Mouse (Mus musculus): Measurements from ENCODE around the gene Rmdn2.
A peak's percentile ranks its signal among the peaks of the same experiment; 100 is the strongest.

The Rmdn2 gene

DNA sequence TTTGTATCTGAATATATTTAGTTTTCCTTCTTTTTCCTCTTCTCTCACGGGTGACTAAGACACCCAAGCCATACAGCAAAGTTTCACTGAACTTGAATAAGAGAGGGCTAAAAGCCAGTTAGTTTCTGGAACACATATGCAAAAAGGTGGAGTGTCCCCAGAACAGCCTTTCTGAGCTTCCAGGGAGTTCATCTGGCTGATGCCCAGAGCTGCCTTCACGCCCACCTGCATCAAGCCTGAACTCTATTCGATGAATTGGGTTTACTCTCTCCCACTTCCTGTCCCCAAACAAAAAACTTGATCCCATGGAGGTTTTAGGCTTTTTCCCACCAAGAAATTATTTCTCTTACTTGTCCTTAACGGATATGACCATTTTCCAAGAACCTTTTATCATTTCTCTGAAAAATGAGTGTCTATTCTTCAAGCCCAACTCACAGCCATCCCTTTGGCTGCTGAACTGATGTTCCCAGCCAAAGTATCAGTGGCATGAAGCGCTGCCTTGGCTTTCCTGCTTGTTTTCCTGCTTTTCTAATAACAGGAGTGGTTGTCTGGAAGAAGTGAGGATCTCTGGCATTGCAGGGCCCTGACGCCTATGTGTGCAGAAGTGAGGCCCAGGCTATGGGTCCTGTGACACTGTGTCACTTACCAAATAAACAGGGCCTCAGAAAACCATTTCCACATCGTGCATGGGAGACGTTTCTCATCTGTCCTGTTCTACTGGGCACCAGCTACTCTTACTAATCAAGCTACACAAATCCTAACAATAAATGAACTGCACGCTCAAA lies 94.2 kb downstream of the Rmdn2 start:
- no peak for DNase-seq (ENCODE audit: low read depth, low spot score)

DNA sequence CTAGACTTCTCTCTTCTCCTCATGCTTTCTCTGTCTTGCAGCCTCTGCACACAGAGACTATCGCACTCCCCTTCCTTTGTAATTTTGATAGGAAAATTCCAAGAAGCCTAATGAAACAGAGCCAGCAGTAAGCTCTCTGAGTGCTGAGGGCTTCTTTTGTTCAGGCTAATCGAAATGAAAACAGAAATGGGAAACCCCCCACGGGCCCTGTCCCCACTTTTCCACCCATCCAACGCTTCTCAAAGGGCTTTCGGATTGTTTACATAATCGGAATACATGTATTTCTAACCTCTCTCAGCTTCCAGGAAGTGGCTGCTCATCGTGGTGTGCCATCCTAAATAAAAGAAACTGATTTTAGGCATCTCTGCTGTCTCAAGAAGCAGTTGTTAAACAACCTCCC lies 96.5 kb downstream of the Rmdn2 start:
- DNase-seq (ENCODE audit: low read depth, low spot score), result no peak

DNA sequence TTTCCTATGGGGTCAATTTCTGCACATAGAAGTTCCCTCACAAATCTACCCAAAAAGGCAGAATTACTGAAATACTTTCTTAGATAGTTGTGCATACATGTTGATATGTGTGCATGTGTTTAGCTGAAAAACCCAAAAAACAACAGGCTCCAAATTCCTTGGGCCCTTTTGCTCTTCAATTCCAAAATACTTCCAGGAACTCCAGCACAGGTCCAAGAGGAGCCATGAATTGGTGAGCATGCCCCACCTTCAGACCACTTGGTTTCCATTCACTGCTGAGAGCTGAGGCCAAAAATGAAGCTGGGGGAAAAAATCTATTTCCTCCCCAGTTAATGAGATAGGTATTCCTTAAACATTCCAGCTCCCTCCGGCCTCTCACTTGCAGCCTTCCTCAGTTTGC lies 98.1 kb downstream of the Rmdn2 start:
- no peak for DNase-seq (ENCODE audit: low read depth, low spot score)

DNA sequence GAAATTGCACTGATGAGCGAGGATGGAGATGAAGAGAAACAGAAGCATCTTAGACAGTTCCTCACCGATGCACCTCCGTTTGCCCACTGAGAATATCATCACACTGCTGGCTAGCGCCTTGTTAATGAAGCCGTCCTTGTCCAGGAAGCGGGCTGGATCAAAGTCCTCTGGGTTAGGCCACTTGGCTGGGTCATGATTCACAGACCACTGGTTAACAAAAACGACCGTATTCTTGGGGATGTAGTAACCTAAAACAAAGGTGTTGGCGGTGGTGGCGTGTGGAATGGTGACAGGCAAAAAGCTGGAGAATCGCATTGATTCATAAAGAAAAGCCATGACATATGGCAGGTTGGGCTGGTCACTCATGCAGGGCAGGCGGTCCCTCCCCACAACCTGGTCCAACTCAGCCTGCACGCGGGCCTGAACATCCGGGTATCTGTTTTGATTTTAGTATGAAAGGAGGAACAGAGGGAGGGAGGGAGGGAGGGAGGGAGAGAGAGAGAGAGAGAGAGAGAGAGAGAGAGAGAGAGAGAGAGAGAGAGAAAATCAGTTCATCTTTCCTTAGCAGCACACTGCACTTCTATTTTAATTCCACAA lies 98.7 kb downstream of the Rmdn2 start:
- DNase-seq (ENCODE audit: low read depth, low spot score), result no peak

DNA sequence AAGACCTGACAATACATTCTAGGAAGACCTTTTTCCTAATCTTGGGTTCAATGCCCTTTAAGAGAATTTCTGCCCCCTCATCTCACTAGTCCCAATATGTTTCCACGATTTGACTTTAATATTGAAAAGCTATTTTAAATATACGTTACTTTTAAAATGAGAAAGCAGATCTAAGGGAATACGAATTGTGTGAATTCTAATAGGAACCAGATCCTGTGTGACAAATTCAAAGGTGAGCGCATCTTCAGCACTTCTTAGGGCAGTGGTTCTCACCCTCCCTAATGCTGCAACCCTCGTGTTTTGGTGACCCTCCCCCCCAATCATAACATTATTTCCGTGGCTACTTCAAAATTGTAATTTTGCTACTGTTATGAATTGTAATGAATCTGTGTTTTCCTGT lies 100.3 kb downstream of the Rmdn2 start:
- no peak for DNase-seq (ENCODE audit: low read depth, low spot score)

DNA sequence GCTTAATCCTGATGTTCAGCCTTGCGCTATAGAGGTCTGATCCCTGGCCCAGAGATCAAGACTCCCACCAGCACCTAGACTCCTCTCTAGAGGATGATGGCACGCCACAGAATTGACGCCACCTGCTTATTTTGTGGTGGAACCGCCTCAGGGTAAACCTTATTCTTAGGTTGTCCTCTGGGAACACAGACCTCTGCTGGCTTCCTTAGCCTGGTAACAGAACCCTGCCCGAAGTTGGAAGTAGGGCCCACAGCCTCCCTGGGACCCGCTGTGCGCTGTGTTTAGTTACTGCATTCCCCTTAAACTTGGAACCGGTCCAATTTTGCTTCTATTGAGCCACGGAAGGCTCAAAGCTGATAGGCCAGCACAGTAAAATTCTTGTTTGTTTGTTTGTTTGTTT lies 100.9 kb downstream of the Rmdn2 start:
- no peak for DNase-seq (ENCODE audit: low read depth, low spot score)

DNA sequence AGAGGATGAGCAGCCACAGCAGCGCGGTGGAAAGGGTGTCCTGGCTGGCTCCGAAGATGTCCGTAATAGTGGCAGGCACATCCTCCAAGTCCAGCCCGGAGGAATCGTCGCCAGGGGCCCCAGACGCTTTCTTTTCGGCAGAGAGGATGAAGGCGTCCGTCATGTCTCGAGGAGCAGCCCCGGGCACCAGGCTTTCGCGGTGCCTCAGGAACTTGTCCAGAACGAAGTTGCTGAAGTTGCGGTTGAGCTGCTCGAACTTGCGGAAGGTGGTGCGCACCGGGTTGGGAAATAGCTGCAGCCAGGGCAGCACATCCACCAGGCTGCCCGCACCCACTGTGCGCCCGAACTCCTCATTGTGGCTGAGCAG lies 101.6 kb downstream of the Rmdn2 start:
- no peak for DNase-seq (ENCODE audit: low read depth, low spot score)

DNA sequence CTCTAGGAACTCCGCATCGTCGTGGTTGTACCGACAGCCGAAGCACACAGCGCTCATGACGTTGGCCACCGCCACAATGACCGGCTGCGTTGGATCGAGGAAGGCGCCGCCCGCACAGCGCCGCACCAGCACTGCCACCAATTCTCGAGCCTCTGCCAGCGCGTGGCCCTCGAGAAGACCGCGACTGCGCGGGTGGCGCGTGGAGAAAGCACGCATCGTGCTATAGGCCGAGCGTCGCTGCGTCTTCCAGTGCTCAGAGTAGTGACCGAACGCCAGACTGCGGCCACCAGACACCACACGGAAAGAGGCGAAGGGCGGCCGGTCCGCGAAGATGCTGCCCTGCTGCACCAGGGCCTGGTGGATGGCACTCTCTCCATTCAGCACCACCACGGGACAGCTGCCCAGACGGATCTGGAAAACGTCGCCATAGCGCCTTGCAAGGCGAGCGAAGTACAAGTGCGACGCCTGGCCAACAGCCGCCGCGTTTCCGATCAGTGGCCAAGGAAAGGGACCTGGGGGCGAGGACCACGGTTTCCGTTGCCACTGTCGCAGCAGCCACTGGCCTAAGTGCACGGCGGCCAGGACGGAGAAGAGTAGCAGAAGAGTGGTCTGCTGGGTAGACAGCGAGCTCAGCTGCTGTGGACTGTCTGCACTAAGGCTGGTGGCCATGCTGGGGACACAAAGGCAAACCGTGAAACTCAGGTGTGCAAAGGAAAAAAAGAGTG lies 102.1 kb downstream of the Rmdn2 start:
- DNase-seq (ENCODE audit: low read depth, low spot score), result no peak

DNA sequence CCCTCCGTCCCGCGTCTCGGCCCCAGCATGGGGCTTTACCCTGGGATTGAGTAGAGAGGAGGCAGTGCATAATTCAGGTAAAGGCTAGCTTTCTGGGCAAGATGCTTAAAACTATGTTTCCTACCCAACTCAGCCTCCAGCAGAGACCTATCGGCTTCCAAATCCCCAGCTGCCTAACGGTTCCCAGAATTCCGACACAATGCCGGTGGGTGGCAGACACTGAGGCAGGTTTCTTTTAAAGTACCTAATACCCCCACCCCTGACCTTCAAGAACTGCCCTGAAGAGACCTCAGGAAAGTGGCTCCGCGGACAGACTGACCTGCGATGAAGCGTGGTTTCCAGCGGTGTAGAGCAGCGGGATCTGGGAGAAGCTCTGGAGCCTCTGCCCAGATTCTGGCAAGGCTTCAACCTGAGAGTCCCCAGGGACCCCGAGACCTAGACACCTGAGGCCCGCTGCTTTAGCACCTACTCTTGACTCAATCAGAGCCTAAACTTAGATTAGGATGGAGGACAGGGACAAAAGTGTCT lies 102.8 kb downstream of the Rmdn2 start:
- DNase-seq (ENCODE audit: low read depth, low spot score), result no peak

DNA sequence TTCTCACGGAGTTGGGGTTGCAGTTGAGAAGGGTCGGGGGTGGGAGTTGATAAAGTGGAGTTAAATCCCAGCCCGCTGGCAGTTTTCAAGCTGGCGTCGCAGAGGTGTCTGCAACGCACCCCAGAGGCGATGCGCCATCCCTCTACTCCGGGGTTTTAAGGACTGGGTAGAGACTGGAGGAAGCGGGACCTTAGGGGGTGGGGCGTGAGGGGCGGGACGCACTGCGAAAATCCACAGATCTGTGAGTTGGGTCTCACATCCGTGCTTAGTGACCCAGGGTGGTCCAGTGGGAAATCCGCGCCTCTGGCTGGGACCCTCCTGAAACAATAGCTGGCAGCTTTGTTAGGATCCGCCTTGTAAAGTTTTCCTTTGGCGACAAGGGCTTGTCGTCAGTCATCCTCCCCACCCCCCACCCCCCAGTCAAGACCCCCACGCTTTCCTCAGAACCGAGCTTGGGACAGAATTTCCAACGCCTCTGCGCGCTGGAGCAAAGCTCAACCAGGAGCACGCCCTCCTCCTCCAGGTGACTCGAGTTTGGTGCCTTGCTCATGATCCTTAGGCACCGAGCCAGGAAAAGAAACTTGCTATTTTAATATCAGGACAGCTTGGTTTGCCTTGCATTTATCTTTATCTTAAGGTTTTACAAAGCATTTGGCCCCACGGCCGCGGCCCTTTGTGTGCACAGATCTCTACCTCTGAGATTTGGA lies 103.4 kb downstream of the Rmdn2 start, which contains the start of gene Cyp1b1:
Cyp1b1 (minus strand) TSS at position 131 of the 707 bp plus-strand sequence.
- no peak for DNase-seq (ENCODE audit: low read depth, low spot score)

DNA sequence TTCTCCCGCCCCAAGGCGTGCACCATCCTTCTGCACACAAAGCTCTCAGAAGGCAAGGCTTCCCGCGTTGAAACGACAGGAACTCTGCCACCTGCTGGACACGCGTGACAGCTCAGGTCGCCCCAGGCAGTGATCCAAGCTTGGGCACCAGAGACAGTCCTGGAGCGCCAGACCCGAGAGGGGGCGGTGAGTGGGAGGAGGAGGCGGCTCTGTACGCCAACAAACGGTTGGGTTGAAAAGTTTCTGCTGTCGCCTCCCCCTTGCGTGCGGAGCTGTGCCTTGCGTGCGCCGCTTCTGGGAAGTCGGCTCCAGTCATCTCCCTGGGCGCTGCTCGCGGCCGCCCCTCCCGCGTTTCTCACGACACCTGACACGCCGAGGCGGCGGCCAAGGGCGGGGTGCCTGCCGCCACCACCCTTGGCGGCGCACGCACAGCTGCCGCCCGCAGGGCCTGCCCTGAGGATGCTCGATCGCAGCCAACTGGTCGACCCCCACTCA lies 104.0 kb downstream of the Rmdn2 start:
- DNase-seq (ENCODE audit: low read depth, low spot score), result peak; percentile 61

DNA sequence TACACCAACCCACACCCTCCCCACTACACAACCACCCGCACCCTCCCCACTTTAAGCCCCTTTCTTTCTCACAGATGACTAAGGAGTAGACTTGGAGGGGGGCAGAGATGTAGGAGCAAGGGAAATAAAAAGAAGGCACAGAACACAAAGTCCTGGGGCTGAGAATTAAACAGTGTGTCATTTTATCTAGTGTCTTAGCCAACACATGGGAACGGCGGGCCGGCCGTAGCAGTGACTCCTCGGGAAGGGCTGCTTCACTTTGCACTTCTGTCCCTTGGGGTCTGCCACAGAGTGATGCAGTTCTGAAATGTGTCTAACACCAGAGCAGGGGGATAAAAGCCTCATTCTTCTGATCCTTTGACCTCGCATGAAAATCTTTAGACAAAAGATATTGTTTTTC lies 109.0 kb downstream of the Rmdn2 start:
- DNase-seq (ENCODE audit: low read depth, low spot score), result no peak

DNA sequence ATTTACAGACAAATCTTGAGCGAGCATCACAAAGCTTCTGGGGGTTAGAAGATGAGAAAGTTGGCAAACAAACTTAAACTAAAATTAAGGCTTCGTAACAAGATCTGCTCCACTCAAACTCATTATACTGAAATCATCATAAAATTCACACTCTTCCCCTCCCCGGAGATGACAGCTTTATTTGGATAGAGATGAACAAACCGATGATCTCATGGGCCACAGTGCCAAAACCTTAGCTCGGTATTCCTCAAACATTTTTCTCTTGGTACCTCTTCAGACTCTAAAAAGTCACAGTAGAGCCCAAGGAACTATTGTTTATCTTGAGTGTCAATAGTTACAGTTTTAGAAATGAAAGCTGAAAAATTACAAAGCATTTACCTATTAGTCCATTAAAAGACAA lies 115.0 kb downstream of the Rmdn2 start:
- no peak for DNase-seq (ENCODE audit: low read depth, low spot score)

DNA sequence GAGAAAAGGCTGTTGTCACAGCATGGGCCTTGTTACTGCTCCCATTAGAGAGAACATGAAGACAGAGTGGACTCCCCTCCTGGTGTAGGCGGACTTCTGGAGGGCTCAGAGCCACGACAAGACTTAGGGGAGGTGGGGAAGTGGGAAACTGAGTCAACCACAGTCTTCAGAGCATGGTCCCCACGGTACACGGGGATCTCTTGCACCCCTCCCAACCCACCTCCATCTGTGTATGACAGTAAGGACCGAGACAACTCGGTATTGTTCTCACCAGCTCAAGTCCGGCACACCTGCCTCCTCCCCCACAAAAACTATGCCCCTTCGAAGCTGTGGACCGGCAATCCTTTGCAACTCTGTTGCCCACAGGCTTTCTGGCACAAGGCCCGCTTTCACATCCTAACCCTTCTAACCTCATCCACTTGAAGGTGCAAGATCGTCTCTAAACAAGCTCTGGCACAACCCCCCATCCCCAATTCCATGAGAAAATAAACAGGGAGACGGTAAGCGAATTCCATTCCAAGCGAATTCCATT lies 116.5 kb downstream of the Rmdn2 start:
- DNase-seq (ENCODE audit: low read depth, low spot score), result no peak

DNA sequence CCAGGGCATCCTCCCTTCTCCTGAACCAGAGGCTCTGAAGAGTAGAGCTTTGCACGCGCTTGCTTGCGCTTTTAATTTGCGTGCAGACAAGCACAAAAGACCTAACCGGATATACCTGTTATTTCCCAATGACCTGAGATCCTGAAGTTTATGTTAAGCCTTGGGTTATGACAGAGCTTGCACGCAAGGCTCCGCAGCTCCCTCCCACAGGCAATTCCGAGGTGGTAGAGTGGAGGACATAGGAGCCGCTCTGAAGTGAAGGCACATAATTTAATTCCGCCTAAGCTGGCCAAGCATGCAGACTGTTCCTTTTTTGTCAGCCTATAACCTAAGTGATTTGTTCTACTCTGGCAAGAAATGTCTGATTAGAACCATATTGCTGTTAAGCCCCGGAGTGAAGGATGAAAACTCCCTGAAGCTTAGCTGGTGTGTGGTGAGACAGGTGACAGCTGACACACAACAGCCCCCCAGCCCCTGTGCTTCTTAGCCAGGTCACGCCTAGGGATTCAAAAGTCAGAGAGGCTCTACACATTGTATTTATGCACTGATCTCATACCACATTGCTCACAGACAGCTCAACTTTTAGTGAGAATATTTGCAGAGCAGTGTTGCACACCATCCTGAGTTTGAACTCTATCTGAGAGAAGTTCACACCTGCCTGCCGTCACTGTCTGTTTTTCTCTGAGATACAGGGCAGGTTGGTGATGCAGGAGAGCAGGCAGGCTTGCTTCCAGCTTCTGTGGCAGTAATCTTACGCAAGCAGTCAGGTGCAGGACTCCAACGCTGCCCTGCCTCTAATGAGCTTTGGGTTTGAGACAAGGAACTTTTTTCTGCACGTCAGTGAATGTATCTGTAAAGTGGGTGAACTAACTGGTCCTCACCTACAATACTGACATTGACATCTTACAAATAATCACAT lies 117.2 kb downstream of the Rmdn2 start:
- no peak for DNase-seq (ENCODE audit: low read depth, low spot score)

DNA sequence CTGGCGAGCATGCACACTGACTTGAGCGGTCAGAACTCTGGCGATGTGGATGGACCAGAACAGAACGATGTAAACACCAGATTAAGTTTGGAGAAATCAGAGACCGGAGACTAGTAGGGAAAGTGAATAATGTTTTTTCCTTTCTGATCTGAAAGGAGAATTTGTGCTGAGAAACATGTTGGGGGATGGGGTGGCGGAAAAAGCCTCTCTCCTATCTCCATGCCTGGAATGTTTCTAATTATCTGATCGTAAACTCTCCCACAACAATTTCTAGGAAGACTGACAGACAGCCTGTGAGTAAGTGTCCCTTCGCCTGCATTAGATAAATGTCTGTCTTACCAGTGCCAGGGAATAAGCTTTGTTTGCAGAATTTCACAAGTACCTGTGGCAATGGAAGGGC lies 119.3 kb downstream of the Rmdn2 start:
- no peak for DNase-seq (ENCODE audit: low read depth, low spot score)

DNA sequence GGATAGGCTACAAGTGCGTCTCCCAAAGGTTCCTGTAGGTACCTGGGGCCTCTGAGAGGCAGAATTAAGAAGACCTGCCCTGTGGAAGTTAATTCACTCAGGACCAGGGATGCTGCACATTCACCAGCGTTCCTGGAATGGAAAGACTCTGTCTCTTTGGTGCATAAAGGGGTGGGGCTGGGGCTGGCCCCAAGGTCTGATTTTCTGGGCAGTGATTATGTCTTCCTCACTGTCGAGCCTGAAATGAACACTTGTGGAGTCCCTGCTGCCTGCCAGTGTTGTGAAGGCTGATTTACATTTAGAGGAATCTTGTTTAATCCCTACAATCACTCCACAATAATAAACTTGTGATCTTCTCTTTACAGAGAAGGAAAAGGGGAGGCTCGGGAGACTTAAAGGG lies 121.4 kb downstream of the Rmdn2 start:
- no peak for DNase-seq (ENCODE audit: low read depth, low spot score)

DNA sequence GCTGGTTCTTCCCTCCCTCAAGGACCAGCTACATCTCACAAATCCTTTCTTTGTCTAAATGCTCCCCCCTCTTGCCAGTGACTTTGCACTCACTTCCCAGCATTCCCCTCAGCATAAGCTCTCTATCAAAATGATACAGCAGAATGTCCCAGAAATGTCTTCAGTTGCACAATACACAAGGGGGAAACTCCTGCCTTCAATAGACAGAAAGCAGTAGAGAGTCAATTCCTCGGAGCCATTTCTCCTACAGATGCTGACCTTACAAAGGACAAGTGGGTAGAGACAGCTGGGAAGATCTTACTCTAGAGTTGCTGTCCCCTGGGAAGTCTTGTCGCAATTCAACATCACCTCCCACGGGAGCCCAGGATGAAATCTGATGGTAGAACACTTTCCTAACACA lies 125.9 kb downstream of the Rmdn2 start:
- DNase-seq (ENCODE audit: low read depth, low spot score), result peak; percentile 33

DNA sequence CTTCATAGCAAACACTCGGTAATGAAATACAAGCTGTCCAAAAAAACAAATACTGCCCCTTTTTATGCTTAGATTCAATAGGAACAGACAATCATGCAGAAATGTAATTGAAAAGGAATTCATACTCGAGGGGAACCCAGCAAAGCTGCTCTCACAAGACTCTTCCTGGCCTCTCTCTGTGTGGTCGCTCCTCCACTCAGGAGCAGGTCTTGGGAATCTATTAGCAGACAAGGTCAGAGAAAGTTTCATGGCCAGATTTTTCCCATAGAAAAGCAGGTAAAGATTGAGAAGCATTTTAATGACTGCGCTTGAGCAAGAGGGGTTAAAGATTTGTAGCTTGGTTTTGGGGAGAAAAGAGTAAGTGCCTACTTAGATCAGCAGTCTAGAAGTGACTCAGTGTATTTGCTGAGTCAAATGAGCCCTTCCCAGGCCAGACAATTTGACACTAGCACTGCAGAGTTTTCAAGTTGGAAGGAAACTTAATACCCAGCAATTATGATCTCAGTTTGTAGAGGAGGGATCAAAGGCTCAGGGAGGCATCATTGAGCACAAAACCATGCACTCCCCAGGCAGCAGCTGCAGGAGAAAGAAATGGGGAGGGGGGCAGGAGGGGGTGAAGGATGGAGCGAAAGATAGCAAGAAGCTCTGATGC lies 127.3 kb downstream of the Rmdn2 start:
- peak; percentile 28 for DNase-seq (ENCODE audit: low read depth, low spot score)

DNA sequence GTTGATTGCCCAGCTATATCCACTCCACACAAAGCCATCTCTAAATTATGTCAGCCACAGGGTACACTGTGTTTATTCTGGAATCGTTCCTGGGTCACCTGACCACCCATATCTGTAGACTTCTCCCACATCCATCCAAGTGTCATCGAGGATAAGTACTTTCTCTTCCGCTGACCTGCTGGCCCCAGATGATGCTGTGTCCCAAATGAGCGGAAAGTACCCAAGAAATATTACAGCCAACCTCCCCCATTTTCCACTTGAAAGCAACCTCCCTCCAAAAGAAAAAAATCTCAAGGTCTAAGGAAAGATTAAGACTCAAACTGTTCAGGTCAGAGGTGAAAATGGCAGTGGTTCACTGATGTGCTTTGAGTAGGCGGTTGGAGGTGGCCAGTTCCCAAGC lies 131.0 kb downstream of the Rmdn2 start:
- no peak for DNase-seq (ENCODE audit: low read depth, low spot score)
